Comparison of ENCODE assay signal across 16 mouse cellular contexts in the genomic region with DNA sequence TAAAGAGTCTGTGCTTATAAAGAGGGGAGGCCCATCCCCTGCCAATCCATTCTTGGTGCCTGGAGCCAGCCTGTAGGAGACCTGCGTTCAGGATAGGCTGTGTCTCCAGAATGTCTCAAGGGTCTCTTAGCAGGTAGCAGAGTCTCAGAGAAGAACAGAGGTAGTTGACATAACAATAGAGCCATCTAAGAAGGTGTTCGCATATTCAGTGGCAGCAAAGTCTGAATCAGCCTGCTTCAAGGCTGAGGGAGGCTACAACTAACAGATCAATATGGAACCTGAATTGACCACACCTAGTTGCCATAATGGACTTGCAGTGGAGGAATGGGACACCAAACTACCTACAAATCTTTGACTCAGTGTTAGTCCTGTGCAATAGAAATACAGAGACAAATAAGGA.
"Had no signal": no experiment of that assay in that cellular context is flagged by ENCODE, and none has a peak within 500 bp of the region (broad histone marks: within the 10 kb centered on the region; RNA-seq: fewer than 3 reads in every experiment).

No protein-coding gene starts in this region.

- H3K9me3 ChIP-seq: neural tube, embryonic 13.5 days; neural tube, embryonic 15.5 days; stomach, embryonic 15.5 days had no signal

- H3K4me3 ChIP-seq: neural tube, embryonic 13.5 days; neural tube, embryonic 15.5 days; stomach, embryonic 15.5 days had no signal

- H3K9ac ChIP-seq: neural tube, embryonic 13.5 days; neural tube, embryonic 15.5 days; stomach, embryonic 15.5 days had no signal

- DNase-seq: retina, postnatal 1 day; right cerebral cortex, adult 18-20 months; right cerebral cortex, postnatal 14 days; right cerebral cortex, postnatal 25 days; right cerebral cortex, postnatal 4 days; spleen, adult 18-20 months; thymus, adult 18-20 months; thymus, adult 2 months; thymus, postnatal 14 days; thymus, postnatal 25 days; thymus, postnatal 36 days; thymus, postnatal 4 days had no signal

- H3K4me1 ChIP-seq: neural tube, embryonic 13.5 days; neural tube, embryonic 15.5 days; stomach, embryonic 15.5 days had no signal

- H3K36me3 ChIP-seq: neural tube, embryonic 13.5 days; neural tube, embryonic 15.5 days; stomach, embryonic 15.5 days had no signal

- H3K27ac ChIP-seq: neural tube, embryonic 13.5 days; neural tube, embryonic 15.5 days; stomach, embryonic 15.5 days; stomach, postnatal 0 days had no signal
